Mouse (Mus musculus): ENCODE results near the gene Fignl1. TPM values are rescaled to one million over a fixed set of nuclear protein-coding genes. Genes with fewer than 3 reads are reported as not detected.

Fignl1 gene
- polyA plus RNA-seq, 1 experiment from 2014 or later: 27.8 TPM

DNA sequence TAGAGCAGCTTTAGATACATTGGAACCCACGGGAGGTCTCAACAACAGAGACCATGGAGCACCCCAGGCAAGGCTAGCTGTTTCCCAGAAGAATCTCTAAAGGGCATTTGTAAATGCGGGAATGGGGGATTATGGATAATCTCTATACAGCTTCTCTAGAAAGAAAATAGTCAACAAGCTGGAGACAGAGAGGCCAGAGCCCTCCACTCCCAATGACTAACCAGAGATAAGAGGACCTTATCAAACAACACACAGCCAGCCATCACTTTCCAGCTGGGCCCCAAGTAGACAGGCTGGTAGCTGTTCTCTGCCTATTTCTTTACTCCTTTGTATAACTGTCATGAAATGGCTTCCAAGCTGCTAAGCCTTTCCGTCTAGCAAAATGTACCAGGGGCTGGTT lies 7.0 kb upstream of the Fignl1 start:
- no peak overlapping the region for H3K27ac ChIP-seq
- H3K36me3 ChIP-seq (ENCODE audit: insufficient read depth, low read length): no peaks in the 10 kb centered on the region
- H3K4me3 ChIP-seq (replicated peaks; ENCODE audit: low read depth, low read length): no peak overlapping the region
- no peak for ATAC-seq (replicated peaks; ENCODE audit: low FRiP score, low read depth)
- no peak for TF ChIP-seq CTCF (IDR thresholded peaks at IDR 0.05; ENCODE audit: low read depth)
- H3K4me2 ChIP-seq (ENCODE audit: low read length): no peak overlapping the region
- H3K4me1 ChIP-seq (replicated peaks; ENCODE audit: insufficient read depth, low read length): 0 out of 2 replicates have a peak, but pooled peaks cover 3% of the 10 kb centered on the region
- no peaks in the 10 kb centered on the region for H3K9me3 ChIP-seq (replicated peaks; ENCODE audit: low read length)
- WGBS: 83% methylated on average over 3 of the region's 3 CpGs
- H3K27me3 ChIP-seq (ENCODE audit: insufficient read depth, low read length): no peaks in the 10 kb centered on the region
- no peak for DNase-seq (ENCODE audit: low spot score)
- no peak overlapping the region for H3K9ac ChIP-seq (ENCODE audit: low read depth, low read length)

DNA sequence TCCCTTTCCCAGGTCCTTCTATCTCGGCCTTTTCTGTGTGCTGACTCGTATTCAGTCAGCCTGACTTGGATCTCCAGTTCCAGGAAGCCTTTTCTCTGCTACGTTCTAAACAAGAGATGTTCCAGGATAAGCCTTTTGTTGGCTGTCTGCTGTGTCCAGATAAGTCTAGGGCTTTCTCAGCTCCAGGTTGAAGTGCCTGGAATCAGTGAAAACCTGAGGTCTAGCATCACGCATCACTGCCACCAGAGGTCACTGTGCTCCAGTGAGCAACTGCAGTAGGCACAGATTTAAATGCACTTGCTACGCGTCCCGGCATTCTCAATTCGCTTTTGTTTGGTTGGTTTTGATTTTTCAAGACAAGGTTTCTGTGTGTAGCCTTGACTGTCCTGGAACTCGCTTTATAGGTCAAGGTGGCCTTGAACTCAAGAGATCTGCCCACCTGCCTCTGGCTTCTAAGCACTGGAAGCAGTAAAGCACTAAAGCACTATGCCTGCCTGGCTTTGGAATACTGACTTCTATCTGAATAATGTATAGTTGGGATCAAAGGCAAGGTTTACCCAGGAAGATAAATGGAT lies 3.2 kb upstream of the Fignl1 start:
- H3K9ac ChIP-seq (ENCODE audit: low read depth, low read length): no peak overlapping the region
- peak overlapping the region; percentile 31; the same call in 1 of the 2 replicates for H3K4me2 ChIP-seq (ENCODE audit: low read length)

DNA sequence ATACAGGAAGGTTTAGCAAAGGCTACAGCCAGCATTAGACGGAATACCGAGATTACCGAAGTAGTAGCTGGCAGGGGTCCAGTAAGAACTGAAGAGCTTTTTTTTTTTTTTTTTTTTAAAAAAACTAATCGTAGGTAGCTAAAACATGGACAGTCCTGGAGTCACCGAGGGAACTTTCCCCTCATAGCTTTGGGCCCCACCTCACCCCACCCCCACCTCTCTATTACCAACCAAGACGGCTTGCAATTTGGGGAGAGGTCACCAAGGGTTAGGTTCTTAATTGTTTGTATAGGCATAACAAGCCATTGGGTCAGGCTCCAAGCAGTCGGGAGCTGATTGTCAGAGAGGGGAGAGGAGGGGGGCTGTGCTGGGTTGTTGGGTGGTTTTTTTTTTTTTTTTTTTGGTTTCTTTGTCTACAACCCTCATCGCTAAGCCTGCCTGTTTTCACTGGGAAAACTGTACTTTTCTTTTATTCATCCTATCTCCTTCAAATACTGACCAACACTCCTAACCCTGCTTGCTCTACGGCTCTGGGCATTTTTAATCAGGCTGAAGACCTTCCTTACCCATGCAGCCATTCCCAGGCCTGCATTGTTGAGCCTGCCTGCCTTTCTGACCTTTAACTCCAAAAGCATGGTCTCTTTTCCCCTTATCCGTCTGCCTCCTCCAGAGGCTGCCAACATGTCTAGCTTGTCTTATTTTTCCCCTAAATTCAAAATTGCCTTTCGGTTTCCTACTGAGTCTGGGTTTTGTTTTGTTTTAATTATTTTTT lies 828 bp upstream of the Fignl1 start:
- Histone ChIP-seq H3K9ac (ENCODE audit: low read depth, low read length) (peak overlapping the region; percentile 72), H3K27ac (peak overlapping the region; percentile 99), H3K36me3 (ENCODE audit: insufficient read depth, low read length) (0 out of 2 replicates have a peak, but pooled peaks cover 3% of the 10 kb centered on the region), H3K4me1 (replicated peaks; ENCODE audit: insufficient read depth, low read length) (peaks cover 4% of the 10 kb centered on the region; the same call in 1 of the 2 replicates), H3K27me3 (ENCODE audit: insufficient read depth, low read length) (no peaks in the 10 kb centered on the region), H3K4me2 (ENCODE audit: low read length) (peak overlapping the region; percentile 85), H3K4me3 (replicated peaks; ENCODE audit: low read depth, low read length) (peak overlapping the region; percentile 64), H3K9me3 (replicated peaks; ENCODE audit: low read length) (no peaks in the 10 kb centered on the region)
- ATAC-seq (replicated peaks; ENCODE audit: low FRiP score, low read depth): peak; percentile 12; the same call in 1 of the 2 replicates
- DNase-seq (ENCODE audit: low spot score): peak; percentile 62
- WGBS: 6% methylated on average over 11 of the region's 11 CpGs
- TF ChIP-seq CTCF (IDR thresholded peaks at IDR 0.05; ENCODE audit: low read depth): no peak

More for the DNA sequence above, 3.2 kb upstream of the Fignl1 start:
- DNase-seq (ENCODE audit: low spot score) (peak; percentile 88), ATAC-seq (replicated peaks; ENCODE audit: low FRiP score, low read depth) (no peak)
- H3K27ac ChIP-seq: no peak overlapping the region
- no peaks in the 10 kb centered on the region for H3K27me3 ChIP-seq (ENCODE audit: insufficient read depth, low read length)
- no peaks in the 10 kb centered on the region for H3K9me3 ChIP-seq (replicated peaks; ENCODE audit: low read length)
- TF ChIP-seq CTCF (IDR thresholded peaks at IDR 0.05; ENCODE audit: low read depth): peak; percentile 93
- H3K36me3 ChIP-seq (ENCODE audit: insufficient read depth, low read length): no peaks in the 10 kb centered on the region
- 24% methylated on average over 9 of the region's 9 CpGs for WGBS
- H3K4me3 ChIP-seq (replicated peaks; ENCODE audit: low read depth, low read length): no peak overlapping the region
- H3K4me1 ChIP-seq (replicated peaks; ENCODE audit: insufficient read depth, low read length): peaks cover 4% of the 10 kb centered on the region; the same call in 1 of the 2 replicates

DNA sequence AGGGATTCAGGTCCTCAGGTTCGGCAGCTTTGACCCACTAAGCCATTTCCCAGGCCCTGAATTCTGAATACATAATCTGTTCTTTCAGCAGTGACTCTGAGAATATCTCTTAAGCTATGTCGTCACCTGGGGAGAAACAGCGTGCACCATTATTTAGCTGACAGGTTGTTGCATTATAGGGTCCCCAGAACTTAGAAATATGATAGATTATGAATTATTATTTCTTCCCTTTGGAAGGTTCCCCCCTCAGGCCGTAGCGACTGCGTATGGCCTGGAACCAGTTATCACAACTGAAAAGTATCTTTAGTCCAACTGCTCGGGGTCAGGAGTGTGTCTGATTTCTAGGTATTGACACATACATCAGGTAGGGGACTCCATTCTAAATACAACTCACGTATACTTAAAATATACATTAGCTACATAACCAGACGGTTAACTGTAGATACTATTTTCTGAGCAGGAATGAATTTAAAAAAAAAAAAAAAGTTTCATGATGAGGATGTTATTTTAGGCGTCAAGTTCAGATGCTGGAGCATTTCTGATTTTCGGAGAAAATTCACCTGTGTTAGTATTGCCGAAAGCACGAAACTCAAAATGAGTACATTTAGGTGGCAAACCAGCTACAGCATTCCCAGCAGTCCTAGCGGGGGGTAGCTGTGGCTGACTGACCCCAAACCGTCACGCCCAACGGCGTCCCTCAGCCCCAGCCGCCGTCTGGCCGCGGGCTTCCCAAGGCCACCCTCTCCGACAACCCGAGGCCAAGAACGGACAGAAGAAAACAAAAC lies 535 bp downstream of the Fignl1 start:
- peaks cover 6% of the 10 kb centered on the region; the same call in 1 of the 2 replicates for H3K36me3 ChIP-seq (ENCODE audit: insufficient read depth, low read length)
- H3K27ac ChIP-seq: peak overlapping the region; percentile 99
- no peak for TF ChIP-seq CTCF (IDR thresholded peaks at IDR 0.05; ENCODE audit: low read depth)
- no peaks in the 10 kb centered on the region for H3K27me3 ChIP-seq (ENCODE audit: insufficient read depth, low read length)
- H3K4me1 ChIP-seq (replicated peaks; ENCODE audit: insufficient read depth, low read length): peaks cover 4% of the 10 kb centered on the region; the same call in 1 of the 2 replicates
- WGBS: 10% methylated on average over 25 of the region's 25 CpGs
- peak overlapping the region; percentile 72 for H3K9ac ChIP-seq (ENCODE audit: low read depth, low read length)
- peak overlapping the region; percentile 85 for H3K4me2 ChIP-seq (ENCODE audit: low read length)
- no peaks in the 10 kb centered on the region for H3K9me3 ChIP-seq (replicated peaks; ENCODE audit: low read length)
- H3K4me3 ChIP-seq (replicated peaks; ENCODE audit: low read depth, low read length): peak overlapping the region; percentile 64
- peak; percentile 84 for ATAC-seq (replicated peaks; ENCODE audit: low FRiP score, low read depth)
- DNase-seq (ENCODE audit: low spot score): no peak

DNA sequence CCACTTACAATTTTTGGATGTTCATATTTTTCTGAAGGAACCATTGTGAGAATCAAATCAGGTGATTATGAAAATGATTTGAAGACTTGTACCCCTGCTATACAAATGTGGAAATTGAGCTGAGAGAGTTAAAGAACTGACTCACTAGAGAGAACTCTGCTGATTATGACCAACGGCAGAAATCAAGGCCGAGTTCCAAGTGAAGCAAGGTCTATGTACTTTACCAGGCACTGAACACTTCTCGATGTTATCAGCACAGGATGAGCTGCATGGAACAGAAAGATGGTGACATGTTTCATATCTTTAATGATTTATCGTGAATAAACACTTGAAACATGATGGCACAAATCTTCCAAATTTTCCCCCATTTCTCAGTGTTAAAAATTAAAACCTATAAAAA lies 2.8 kb downstream of the Fignl1 start:
- no peak for DNase-seq (ENCODE audit: low spot score)
- no peak overlapping the region for H3K4me2 ChIP-seq (ENCODE audit: low read length)
- H3K9ac ChIP-seq (ENCODE audit: low read depth, low read length): no peak overlapping the region
- H3K9me3 ChIP-seq (replicated peaks; ENCODE audit: low read length): no peaks in the 10 kb centered on the region
- 90% methylated on average over 4 of the region's 4 CpGs for WGBS
- H3K36me3 ChIP-seq (ENCODE audit: insufficient read depth, low read length): peaks cover 22% of the 10 kb centered on the region; the same call in 1 of the 2 replicates
- peaks cover 4% of the 10 kb centered on the region; the same call in 1 of the 2 replicates for H3K4me1 ChIP-seq (replicated peaks; ENCODE audit: insufficient read depth, low read length)
- H3K27me3 ChIP-seq (ENCODE audit: insufficient read depth, low read length): no peaks in the 10 kb centered on the region
- no peak for TF ChIP-seq CTCF (IDR thresholded peaks at IDR 0.05; ENCODE audit: low read depth)
- no peak overlapping the region for H3K4me3 ChIP-seq (replicated peaks; ENCODE audit: low read depth, low read length)
- no peak overlapping the region for H3K27ac ChIP-seq
- no peak for ATAC-seq (replicated peaks; ENCODE audit: low FRiP score, low read depth)

DNA sequence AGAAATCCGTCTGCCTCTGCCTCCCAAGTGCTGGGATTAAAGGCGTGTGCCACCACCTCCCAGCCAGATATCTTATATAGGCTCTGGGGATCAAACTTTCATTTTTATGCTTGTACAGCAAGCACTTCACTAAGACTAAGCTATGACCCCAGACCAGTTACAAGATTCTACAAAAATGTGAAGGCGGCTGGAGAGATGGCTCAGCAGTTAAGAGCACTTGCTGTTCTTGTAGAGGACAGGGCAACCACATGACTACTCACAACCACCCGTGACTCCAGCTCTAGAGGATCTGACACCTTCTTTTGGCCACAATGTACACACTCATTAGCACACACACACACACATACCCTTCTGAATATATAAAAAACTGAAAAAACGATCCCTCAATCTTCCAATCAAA lies 4.3 kb downstream of the Fignl1 start:
- H3K9ac ChIP-seq (ENCODE audit: low read depth, low read length): no peak overlapping the region
- no peak overlapping the region for H3K4me3 ChIP-seq (replicated peaks; ENCODE audit: low read depth, low read length)
- peaks cover 3% of the 10 kb centered on the region; the same call in 1 of the 2 replicates for H3K4me1 ChIP-seq (replicated peaks; ENCODE audit: insufficient read depth, low read length)
- WGBS: 88% methylated on average over 5 of the region's 5 CpGs
- DNase-seq (ENCODE audit: low spot score) (no peak), ATAC-seq (replicated peaks; ENCODE audit: low FRiP score, low read depth) (no peak)
- H3K27me3 ChIP-seq (ENCODE audit: insufficient read depth, low read length): no peaks in the 10 kb centered on the region
- no peaks in the 10 kb centered on the region for H3K9me3 ChIP-seq (replicated peaks; ENCODE audit: low read length)
- no peak overlapping the region for H3K27ac ChIP-seq
- H3K4me2 ChIP-seq (ENCODE audit: low read length): no peak overlapping the region
- no peak for TF ChIP-seq CTCF (IDR thresholded peaks at IDR 0.05; ENCODE audit: low read depth)
- H3K36me3 ChIP-seq (ENCODE audit: insufficient read depth, low read length): peaks cover 25% of the 10 kb centered on the region; the same call in 1 of the 2 replicates
